Comparison of ENCODE assay signal across 14 mouse cellular contexts in the genomic region with DNA sequence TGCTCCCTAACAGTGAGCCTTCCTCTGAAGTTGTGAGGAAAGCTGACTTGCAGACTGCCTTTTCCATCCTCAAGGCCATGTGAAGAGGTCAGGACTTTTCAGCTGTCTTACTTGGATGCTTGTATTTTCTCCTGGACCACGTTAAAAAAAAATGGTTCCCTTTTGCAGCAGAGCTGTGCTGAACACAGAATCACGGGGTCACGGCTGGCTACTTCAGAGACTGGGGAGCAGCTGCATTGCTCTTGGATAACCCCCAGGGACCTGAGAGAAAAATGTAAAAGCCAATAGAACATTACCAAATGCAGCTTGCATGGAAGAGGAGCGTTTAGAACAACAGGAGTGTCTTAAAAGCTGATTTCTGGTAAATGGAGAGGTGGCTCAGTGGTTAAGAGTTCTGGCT.
DNase-seq lines count a peak whose midpoint lies in the region; ATAC-seq and TF ChIP-seq lines count a peak whose summit lies in the region.
"Had no signal": no experiment of that assay in that cellular context is flagged by ENCODE, and none has a peak within 500 bp of the region (broad histone marks: within the 10 kb centered on the region; RNA-seq: fewer than 3 reads in every experiment).

No protein-coding gene starts in this region.

- intact Hi-C loops in gastrocnemius, adult 2 months (cut with DNase I) = no loop called here

- DNase-seq in gastrocnemius, adult 2 months = peak; percentile 25
- no peak for DNase-seq in gastrocnemius, adult 8-10 months (ENCODE audit: low spot score in 2 of 2)
- DNase-seq in embryonic facial prominence, embryonic 10.5 days (ENCODE audit: low spot score) = no peak
- DNase-seq in hindbrain, embryonic 11.5 days (ENCODE audit: low spot score) = peak; percentile 50
- DNase-seq in thymus, postnatal 4 days = no peak
- no peak for DNase-seq in right cerebral cortex, postnatal 10 days (ENCODE audit: low spot score in 2 of 2)
- no peak for DNase-seq in cerebellum, postnatal 36 days
- DNase-seq: cerebellum, adult 9-11 months; liver; thymus, postnatal 36 days had no signal

- no peak overlapping the region for H3K4me2 ChIP-seq in hindbrain, embryonic 11.5 days (replicated peaks; ENCODE audit: low read depth, low read length)
- peak overlapping the region; percentile 48; the same call in 1 of the 2 replicates for H3K4me2 ChIP-seq in midbrain, embryonic 16.5 days (ENCODE audit: low read length)
- H3K4me2 ChIP-seq: heart, embryonic 13.5 days had no signal

- peaks cover 15% of the 10 kb centered on the region for H3K4me1 ChIP-seq in embryonic facial prominence, embryonic 10.5 days
- no peaks in the 10 kb centered on the region for H3K4me1 ChIP-seq in hindbrain, embryonic 11.5 days (replicated peaks; ENCODE audit: control insufficient read depth, insufficient read depth, low read length)
- H3K4me1 ChIP-seq in midbrain, embryonic 16.5 days (ENCODE audit: control insufficient read depth, insufficient read depth, low read length) = peaks cover 36% of the 10 kb centered on the region
- H3K4me1 ChIP-seq: heart, embryonic 13.5 days had no signal

- no peaks in the 10 kb centered on the region for H3K36me3 ChIP-seq in embryonic facial prominence, embryonic 10.5 days (replicated peaks)
- H3K36me3 ChIP-seq in hindbrain, embryonic 11.5 days (ENCODE audit: control insufficient read depth, insufficient read depth, low read length) = no peaks in the 10 kb centered on the region
- H3K36me3 ChIP-seq in midbrain, embryonic 16.5 days (ENCODE audit: control insufficient read depth, insufficient read depth, low read length) = no peaks in the 10 kb centered on the region
- H3K36me3 ChIP-seq: heart, embryonic 13.5 days had no signal

- 53% methylated on average over 4 of the region's 4 CpGs for WGBS in embryonic facial prominence, embryonic 10.5 days
- WGBS in hindbrain, embryonic 11.5 days = 24% methylated on average over 4 of the region's 4 CpGs
- 14% methylated on average over 4 of the region's 4 CpGs for WGBS in midbrain, embryonic 16.5 days

- ATAC-seq in hindbrain, embryonic 11.5 days (ENCODE audit: low FRiP score) = peak; percentile 64; the same call in 1 of the 2 replicates
- no peak for ATAC-seq in midbrain, embryonic 16.5 days
- ATAC-seq: intestine, postnatal 0 days; Patski had no signal

- H3K27me3 ChIP-seq in embryonic facial prominence, embryonic 10.5 days (replicated peaks; ENCODE audit: low read depth, poor library complexity, severe bottlenecking) = no peaks in the 10 kb centered on the region
- H3K27me3 ChIP-seq in hindbrain, embryonic 11.5 days (ENCODE audit: control insufficient read depth, insufficient read depth, low read length) = no peaks in the 10 kb centered on the region
- no peaks in the 10 kb centered on the region for H3K27me3 ChIP-seq in midbrain, embryonic 16.5 days (ENCODE audit: control insufficient read depth, insufficient read depth, low read depth, low read length)
- H3K27me3 ChIP-seq: Patski had no signal

- TF ChIP-seq CTCF in gastrocnemius, adult 2 months (IDR thresholded peaks at IDR 0.05) = no peak

- H3K9ac ChIP-seq in hindbrain, embryonic 11.5 days (ENCODE audit: low read depth, low read length) = no peak overlapping the region
- H3K9ac ChIP-seq in midbrain, embryonic 16.5 days (ENCODE audit: low read depth, low read length) = peak overlapping the region; percentile 40; the same call in 1 of the 2 replicates
- H3K9ac ChIP-seq: heart, embryonic 13.5 days had no signal

- no peak overlapping the region for H3K27ac ChIP-seq in gastrocnemius, adult 2 months
- H3K27ac ChIP-seq in embryonic facial prominence, embryonic 10.5 days (replicated peaks) = peak overlapping the region; percentile 14; the same call in 1 of the 2 replicates
- peak overlapping the region; percentile 89 for H3K27ac ChIP-seq in hindbrain, embryonic 11.5 days (ENCODE audit: low read depth, low read length)
- H3K27ac ChIP-seq in midbrain, embryonic 16.5 days (ENCODE audit: low read length) = peak overlapping the region; percentile 96
- H3K27ac ChIP-seq: heart, embryonic 13.5 days had no signal

- H3K4me3 ChIP-seq in gastrocnemius, adult 2 months = no peak overlapping the region
- H3K4me3 ChIP-seq in embryonic facial prominence, embryonic 10.5 days = no peak overlapping the region
- H3K4me3 ChIP-seq in hindbrain, embryonic 11.5 days (ENCODE audit: low read depth, low read length) = no peak overlapping the region
- H3K4me3 ChIP-seq in midbrain, embryonic 16.5 days (ENCODE audit: low read depth, low read length) = no peak overlapping the region
- H3K4me3 ChIP-seq: heart, embryonic 13.5 days had no signal

- no peaks in the 10 kb centered on the region for H3K9me3 ChIP-seq in embryonic facial prominence, embryonic 10.5 days
- no peaks in the 10 kb centered on the region for H3K9me3 ChIP-seq in hindbrain, embryonic 11.5 days (ENCODE audit: control insufficient read depth, low read length)
- H3K9me3 ChIP-seq in midbrain, embryonic 16.5 days (replicated peaks; ENCODE audit: control insufficient read depth, low read length, poor library complexity, severe bottlenecking) = no peaks in the 10 kb centered on the region
- H3K9me3 ChIP-seq: heart, embryonic 13.5 days had no signal

Comparison
In these comparisons a context has a peak if more than half of its experiments do, and no peak if none do; other contexts are left out.
1. DNase-seq: peak in gastrocnemius, adult 2 months (single experiment) and hindbrain, embryonic 11.5 days (single experiment); none in gastrocnemius, adult 8-10 months (0 of 2), embryonic facial prominence, embryonic 10.5 days (single experiment), thymus, postnatal 4 days (single experiment), right cerebral cortex, postnatal 10 days (0 of 2) and cerebellum, postnatal 36 days (0 of 2).